Mouse (Mus musculus): Measurements from ENCODE around the gene Sft2d2.

GRCm38 (mm10) chr1:165129573-165129972, 64.7 kb downstream of the Sft2d2 start:
- TF ChIP-seq EP300 (IDR thresholded peaks at IDR 0.05) (no peak), CTCF (IDR thresholded peaks at IDR 0.05) (no peak)

Data from lung, postnatal 0 days (tissue).